Mouse (Mus musculus) bone marrow macrophage, adult 2 months (primary cell): ENCODE measurements at regions not wholly inside any gene's neighbourhood (a gene's known extent, or its start where the extent isn't known, plus 50 kb on each side); places are given as distances from the start of the nearest gene placed in this dataset.

ENCODE experiments used
- CTCF ChIP-seq: IDR thresholded peaks from 2 replicates; pipeline ENCODE4 v1.5.1; 2012; ENCODE audit warnings: low read depth, mild to moderate bottlenecking, low read length, moderate library complexity
- POLR2A ChIP-seq: IDR thresholded peaks from 2 replicates; pipeline ENCODE4 v1.6.1; 2012; ENCODE audit warnings: mild to moderate bottlenecking, low read depth, low read length, borderline replicate concordance

DNA sequence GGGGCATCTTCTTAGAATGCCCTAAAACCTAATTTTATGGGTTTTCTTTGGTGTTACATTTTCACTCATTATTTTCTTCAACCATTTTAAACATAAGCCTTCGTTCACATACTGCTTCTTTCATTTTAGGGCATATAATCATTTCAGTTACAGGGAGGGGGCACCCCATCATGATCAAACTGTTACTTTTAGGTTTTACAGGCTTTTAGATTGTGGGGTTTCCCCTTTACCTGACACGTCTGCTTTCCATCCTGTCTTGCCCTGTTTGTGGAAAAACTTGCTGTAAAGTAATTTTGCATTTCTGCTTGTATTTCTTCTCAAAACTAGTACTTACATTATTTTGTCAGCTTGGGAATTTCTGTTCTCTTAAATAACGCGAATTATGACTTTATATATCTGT lies 310.9 kb upstream of the Ptger4 start:
- no peak for TF ChIP-seq POLR2A
- TF ChIP-seq CTCF = no peak
